Mouse (Mus musculus): Measurements from ENCODE around the gene Olfr1181. TPM values are rescaled to one million over a fixed set of nuclear protein-coding genes. Genes with fewer than 3 reads are reported as not detected.
"Not testable (repeated sequence)": the region's sequence is repeated elsewhere in the genome, so short reads cannot be mapped to it uniquely, and the experiment has no call there.

Gene Olfr1181
- polyA plus RNA-seq (2012; rRNA removed): not detected in 2 replicates

DNA sequence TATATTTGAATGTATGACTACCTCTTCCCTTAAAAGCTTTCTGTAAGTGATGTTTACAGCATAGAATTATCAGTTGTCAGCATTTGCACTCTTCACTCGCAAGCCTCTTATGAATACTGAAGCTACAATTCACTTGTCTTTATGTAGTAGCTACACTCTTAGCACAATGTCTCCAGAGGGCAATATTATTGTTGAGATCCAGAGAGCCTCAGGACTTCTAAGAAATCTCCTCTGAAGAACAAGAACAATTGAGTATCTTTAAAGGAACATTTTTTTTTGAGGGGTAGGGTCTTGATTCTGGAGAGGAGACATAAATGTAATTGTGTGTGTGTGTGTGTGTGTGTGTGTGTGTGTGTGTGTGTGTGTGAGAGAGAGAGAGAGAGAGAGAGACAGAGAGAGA lies at the start of gene Olfr1181:
Gene Olfr1181 (minus strand): TSS at position 101 of the 400 bp plus-strand sequence.
- Histone ChIP-seq H3K4me1 (ENCODE audit: control insufficient read depth, insufficient read depth, low read length) (no peaks in the 10 kb centered on the region), H3K4me3 (ENCODE audit: insufficient read depth, low read length) (no peak within 1 kb of the TSS), H3K27ac (ENCODE audit: insufficient read depth, low read length) (no peak within 1 kb of the TSS)
- TF ChIP-seq CTCF (IDR thresholded peaks at IDR 0.05; ENCODE audit: extremely low read depth, insufficient read depth, low read length): no peak
- no peak for TF ChIP-seq POLR2A (IDR thresholded peaks at IDR 0.05; ENCODE audit: extremely low read depth, insufficient read depth, low read length)

- H3K27ac ChIP-seq (ENCODE audit: insufficient read depth, low read length); H3K4me3 ChIP-seq (ENCODE audit: insufficient read depth, low read length); H3K4me1 ChIP-seq (ENCODE audit: control insufficient read depth, insufficient read depth, low read length): not testable (repeated sequence)
These were observed 28.6 kb upstream of the Olfr1181 start, which contains the start of gene Olfr1183 for GRCm38 (mm10) chr2:88454567-88454966. TSS of gene Olfr1183 (plus strand) at chr2:88454867.

GRCm38 (mm10) chr2:88449031-88449430 lies 23.1 kb upstream of the Olfr1181 start, which contains the start of gene Gm13757:
TSS of gene Gm13757 (minus strand) at chr2:88449131.
- Histone ChIP-seq H3K4me3 (ENCODE audit: insufficient read depth, low read length) (no peak within 1 kb of the TSS), H3K27ac (ENCODE audit: insufficient read depth, low read length) (no peak within 1 kb of the TSS), H3K4me1 (ENCODE audit: control insufficient read depth, insufficient read depth, low read length) (no peaks in the 10 kb centered on the region)
- no peak for TF ChIP-seq POLR2A (IDR thresholded peaks at IDR 0.05; ENCODE audit: extremely low read depth, insufficient read depth, low read length)
- no peak for TF ChIP-seq CTCF (IDR thresholded peaks at IDR 0.05; ENCODE audit: extremely low read depth, insufficient read depth, low read length)

DNA sequence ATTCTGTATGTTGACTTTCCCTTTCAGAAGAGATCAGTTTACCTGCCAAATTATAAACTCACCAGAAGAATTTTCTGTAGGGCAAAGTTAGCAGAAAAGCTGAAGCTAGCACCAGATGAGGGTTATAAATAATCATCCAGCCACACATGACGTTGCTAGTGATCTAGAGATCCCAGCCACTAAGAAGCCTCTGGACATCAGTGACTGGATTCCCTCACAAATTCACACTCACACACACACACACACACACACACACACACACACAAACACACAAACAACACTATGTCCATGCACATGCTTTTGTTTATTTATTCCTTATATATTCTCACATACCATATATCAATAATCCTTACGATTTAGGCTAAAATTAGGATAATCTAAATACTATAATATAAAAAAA lies 6.9 kb downstream of the Olfr1181 start, which contains the start of gene Olfr1180:
Gene Olfr1180 (minus strand): TSS at position 101 of the 400 bp plus-strand sequence.
- H3K4me3 ChIP-seq (ENCODE audit: insufficient read depth, low read length): no peak within 1 kb of the TSS
- no peak within 1 kb of the TSS for H3K27ac ChIP-seq (ENCODE audit: insufficient read depth, low read length)
- no peak for TF ChIP-seq POLR2A (IDR thresholded peaks at IDR 0.05; ENCODE audit: extremely low read depth, insufficient read depth, low read length)
- TF ChIP-seq CTCF (IDR thresholded peaks at IDR 0.05; ENCODE audit: extremely low read depth, insufficient read depth, low read length): no peak
- H3K4me1 ChIP-seq (ENCODE audit: control insufficient read depth, insufficient read depth, low read length): no peaks in the 10 kb centered on the region

DNA sequence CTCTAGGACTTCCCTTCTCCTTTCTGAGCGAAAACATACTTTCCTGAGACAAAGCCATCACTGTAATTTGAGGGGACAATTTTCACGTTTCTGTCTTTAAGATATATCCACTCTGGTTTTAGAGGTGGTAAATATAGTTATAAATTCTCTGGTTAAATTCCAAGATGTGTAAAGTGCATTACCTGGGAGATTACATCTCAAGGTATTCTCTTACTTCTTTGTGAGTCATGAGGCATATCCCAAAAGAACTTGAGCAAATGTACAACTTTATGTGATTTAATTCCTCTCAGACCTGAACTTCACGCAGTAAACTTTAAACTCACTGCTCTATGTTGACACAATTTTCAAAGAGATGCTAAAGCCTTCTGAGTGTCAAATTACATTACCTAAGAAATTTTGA lies 19.6 kb downstream of the Olfr1181 start, which contains the start of gene Olfr1179:
Gene Olfr1179 (minus strand): TSS at position 101 of the 400 bp plus-strand sequence.
- no peak within 1 kb of the TSS for H3K4me3 ChIP-seq (ENCODE audit: insufficient read depth, low read length)
- H3K4me1 ChIP-seq (ENCODE audit: control insufficient read depth, insufficient read depth, low read length): no peaks in the 10 kb centered on the region
- no peak for TF ChIP-seq POLR2A (IDR thresholded peaks at IDR 0.05; ENCODE audit: extremely low read depth, insufficient read depth, low read length)
- TF ChIP-seq CTCF (IDR thresholded peaks at IDR 0.05; ENCODE audit: extremely low read depth, insufficient read depth, low read length): no peak
- H3K27ac ChIP-seq (ENCODE audit: insufficient read depth, low read length): no peak within 1 kb of the TSS

- H3K4me1 ChIP-seq (ENCODE audit: control insufficient read depth, insufficient read depth, low read length): no peaks in the 10 kb centered on the region
- no peak within 1 kb of the TSS for H3K27ac ChIP-seq (ENCODE audit: insufficient read depth, low read length)
- H3K4me3 ChIP-seq (ENCODE audit: insufficient read depth, low read length): no peak within 1 kb of the TSS
- TF ChIP-seq POLR2A (IDR thresholded peaks at IDR 0.05; ENCODE audit: extremely low read depth, insufficient read depth, low read length) (no peak), CTCF (IDR thresholded peaks at IDR 0.05; ENCODE audit: extremely low read depth, insufficient read depth, low read length) (no peak)
These were observed 39.2 kb downstream of the Olfr1181 start, which contains the start of gene Olfr1178 for GRCm38 (mm10) chr2:88386762-88387161. TSS of gene Olfr1178 (plus strand) at chr2:88387062.

Other genes with a start within 250 kb of the Olfr1181 start
- gene Olfr1168, start 244.3 kb downstream of the Olfr1181 start, polyA plus RNA-seq (2012; rRNA removed): not detected in 2 replicates
- gene Olfr1170, start 197.8 kb downstream of the Olfr1181 start, polyA plus RNA-seq (2012; rRNA removed): not detected in 2 replicates
- not detected in 2 replicates for gene Olfr1173, start 146.3 kb downstream of the Olfr1181 start, polyA plus RNA-seq (2012; rRNA removed)
- not detected in 2 replicates for gene Olfr1174-ps, start 111.0 kb downstream of the Olfr1181 start, polyA plus RNA-seq (2012; rRNA removed)
- gene Olfr1175-ps, start 99.0 kb downstream of the Olfr1181 start, polyA plus RNA-seq (2012; rRNA removed): not detected in 2 replicates
- not detected in 2 replicates for gene Olfr1176, start 89.5 kb downstream of the Olfr1181 start, polyA plus RNA-seq (2012; rRNA removed)
- not detected in 2 replicates for gene Olfr1177-ps, start 79.7 kb downstream of the Olfr1181 start, polyA plus RNA-seq (2012; rRNA removed)
- gene Olfr1178, start 39.1 kb downstream of the Olfr1181 start, polyA plus RNA-seq (2012; rRNA removed): not detected in 2 replicates
- not detected in 2 replicates for gene Olfr1179, start 19.7 kb downstream of the Olfr1181 start, polyA plus RNA-seq (2012; rRNA removed)
- not detected in 2 replicates for gene Olfr1180, start 7.0 kb downstream of the Olfr1181 start, polyA plus RNA-seq (2012; rRNA removed)
- gene Gm13757, start 23.0 kb upstream of the Olfr1181 start, polyA plus RNA-seq (2012; rRNA removed): not detected in 2 replicates
- gene Olfr1183, start 28.7 kb upstream of the Olfr1181 start, polyA plus RNA-seq (2012; rRNA removed): not detected in 2 replicates
- gene Olfr1184, start 57.4 kb upstream of the Olfr1181 start, polyA plus RNA-seq (2012; rRNA removed): not detected in 2 replicates
- not detected in 2 replicates for gene Olfr1185-ps1, start 67.1 kb upstream of the Olfr1181 start, polyA plus RNA-seq (2012; rRNA removed)
- not detected in 2 replicates for gene Olfr1186, start 92.4 kb upstream of the Olfr1181 start, polyA plus RNA-seq (2012; rRNA removed)
- not detected in 2 replicates for gene Olfr1188, start 130.8 kb upstream of the Olfr1181 start, polyA plus RNA-seq (2012; rRNA removed)
- not detected in 2 replicates for gene Olfr1189, start 160.3 kb upstream of the Olfr1181 start, polyA plus RNA-seq (2012; rRNA removed)
- gene Olfr1191-ps1, start 214.4 kb upstream of the Olfr1181 start, polyA plus RNA-seq (2012; rRNA removed): not detected in 2 replicates
- not detected in 2 replicates for gene Olfr1192-ps1, start 222.3 kb upstream of the Olfr1181 start, polyA plus RNA-seq (2012; rRNA removed)
- gene Olfr1193, start 249.5 kb upstream of the Olfr1181 start, polyA plus RNA-seq (2012; rRNA removed): not detected in 2 replicates